Mouse (Mus musculus) central nervous system, embryonic 14 days (tissue): Measurements from ENCODE around the gene Gm10639. TPM values are rescaled to one million over a fixed set of nuclear protein-coding genes. Genes with fewer than 3 reads are reported as not detected.

Experiments
- polyA plus RNA-seq: library from polyadenylated mRNA; depleted of rRNA; stranded (reverse); fragments of >200 nt; gene quantifications from 2 replicates; pipeline ENCODE4 v1.2.3, GENCODE M21; 2012; rRNA removed

The Gm10639 gene
- not detected in 2 replicates for polyA plus RNA-seq

DNA sequence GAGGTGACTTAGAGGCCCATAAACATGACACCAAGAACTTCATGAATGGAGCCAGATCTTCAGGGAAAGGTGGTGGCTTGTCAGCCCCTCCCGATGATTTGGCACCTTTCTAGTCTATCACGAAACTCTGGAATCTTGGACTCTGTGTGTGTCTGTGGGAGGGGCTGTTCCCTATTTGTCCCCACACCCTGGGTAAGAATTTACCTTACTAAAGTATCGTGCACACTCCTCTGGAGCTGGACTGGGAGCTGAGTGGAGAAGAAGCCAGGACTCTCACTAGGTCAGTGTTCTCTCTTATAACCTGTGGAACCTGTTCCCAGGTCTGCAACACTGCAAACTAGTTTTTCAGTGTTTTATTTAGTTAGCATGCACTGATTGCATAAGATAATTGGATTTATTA lies at the start of gene Gm10639:
Gm10639 (plus strand) TSS at position 201 of the 400 bp plus-strand sequence.

DNA sequence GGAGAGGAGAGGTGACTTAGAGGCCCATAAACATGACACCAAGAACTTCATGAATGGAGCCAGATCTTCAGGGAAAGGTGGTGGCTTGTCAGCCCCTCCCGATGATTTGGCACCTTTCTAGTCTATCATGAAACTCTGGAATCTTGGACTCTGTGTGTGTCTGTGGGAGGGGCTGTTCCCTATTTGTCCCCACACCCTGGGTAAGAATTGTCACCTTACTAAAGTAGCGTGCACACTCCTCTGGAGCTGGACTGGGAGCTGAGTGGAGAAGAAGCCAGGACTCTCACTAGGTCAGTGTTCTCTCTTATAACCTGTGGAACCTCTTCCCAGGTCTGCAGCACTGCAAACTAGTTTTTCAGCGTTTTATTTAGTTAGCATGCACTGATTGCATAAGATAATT lies 32.8 kb upstream of the Gm10639 start, which contains the start of gene Gm3776:
Gm3776 (plus strand) TSS at position 216 of the 400 bp plus-strand sequence.

DNA sequence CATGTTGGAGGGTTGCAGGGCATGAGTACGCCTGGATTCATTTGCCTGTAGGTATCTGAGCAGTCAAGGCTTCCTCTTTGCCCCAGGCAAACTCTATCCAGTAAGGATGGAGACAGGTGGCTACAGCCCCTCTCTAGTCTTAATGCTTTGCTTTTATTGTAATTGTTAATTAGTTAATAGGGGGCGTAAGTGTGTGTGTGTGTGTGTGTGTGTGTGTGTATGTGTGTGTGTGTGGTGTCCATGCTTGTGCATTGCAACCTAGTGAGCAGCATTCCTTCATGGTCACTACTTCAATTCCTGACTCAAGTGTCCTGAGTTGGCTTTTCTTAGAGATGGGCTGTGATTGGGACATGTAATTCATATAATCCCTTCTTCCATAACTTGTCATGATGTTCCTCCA lies 25.0 kb downstream of the Gm10639 start, which contains the start of gene Omt2a:
Omt2a (minus strand) TSS at position 101 of the 400 bp plus-strand sequence.

DNA sequence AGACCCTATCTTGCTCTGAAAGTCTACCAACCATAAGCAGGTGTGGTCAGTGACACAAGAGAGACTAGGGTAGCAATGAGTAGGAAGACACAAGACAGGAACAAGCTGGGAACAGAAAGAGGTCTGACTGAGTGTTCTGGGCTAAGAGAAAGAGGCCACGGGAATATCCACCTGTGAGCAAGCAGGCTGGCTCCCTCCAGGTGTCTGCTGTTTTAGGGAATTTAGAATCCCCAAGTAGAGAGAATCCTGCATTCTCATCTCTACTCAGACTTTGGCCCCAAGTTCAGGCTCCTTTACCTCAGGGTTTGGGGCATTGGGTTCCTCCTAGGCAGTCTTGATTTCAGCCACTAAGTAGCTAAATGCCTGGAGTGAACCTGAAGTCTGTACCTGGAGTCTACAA lies 37.6 kb downstream of the Gm10639 start, which contains the start of gene Omt2b:
Omt2b (plus strand) TSS at position 301 of the 400 bp plus-strand sequence.

Other genes with a start within 250 kb of the Gm10639 start
- not detected in 2 replicates for gene Gcm1, start 238.0 kb upstream of the Gm10639 start, polyA plus RNA-seq
- gene Fbxo9, start 180.9 kb upstream of the Gm10639 start, polyA plus RNA-seq: 64.4 and 67.6 TPM in 2 replicates
- gene Ick, start 180.7 kb upstream of the Gm10639 start, polyA plus RNA-seq: 35.5 and 37.3 TPM in 2 replicates
- gene Gsta4, start 107.1 kb upstream of the Gm10639 start, polyA plus RNA-seq: 19.0 and 26.6 TPM in 2 replicates
- gene Gsta1, start 59.3 kb upstream of the Gm10639 start, polyA plus RNA-seq: 0.15 TPM in 1 of 2 replicates, not detected in the other
- gene Gm3776, start 32.8 kb upstream of the Gm10639 start, polyA plus RNA-seq: not detected in 2 replicates
- gene Omt2a, start 24.9 kb downstream of the Gm10639 start, polyA plus RNA-seq: not detected in 2 replicates
- not detected in 2 replicates for gene Omt2b, start 37.7 kb downstream of the Gm10639 start, polyA plus RNA-seq
- 0.45 TPM in 1 of 2 replicates, not detected in the other for gene Gsta2, start 65.9 kb downstream of the Gm10639 start, polyA plus RNA-seq
- 2.7 and 3.9 TPM in 2 replicates for gene Dppa5a, start 78.3 kb downstream of the Gm10639 start, polyA plus RNA-seq
- 4.0 and 4.2 TPM in 2 replicates for gene Ooep, start 88.8 kb downstream of the Gm10639 start, polyA plus RNA-seq
- 0.45 and 0.70 TPM in 2 replicates for gene Ddx43, start 105.9 kb downstream of the Gm10639 start, polyA plus RNA-seq
- 1.0 and 1.4 TPM in 2 replicates for gene Cgas, start 153.3 kb downstream of the Gm10639 start, polyA plus RNA-seq
- gene Mto1, start 158.3 kb downstream of the Gm10639 start, polyA plus RNA-seq: 22.5 and 24.9 TPM in 2 replicates
- gene Gm17324, start 158.9 kb downstream of the Gm10639 start, polyA plus RNA-seq: 0.36 and 0.55 TPM in 2 replicates
- gene Eef1a1, start 199.2 kb downstream of the Gm10639 start, polyA plus RNA-seq: 7,481 and 7,611 TPM in 2 replicates